In genomic region chr19:17354797-17355196, GRCm38 (mm10) we compare ENCODE assay signal across 11 mouse cellular contexts. TPM values are rescaled to one million over a fixed set of nuclear protein-coding genes. Genes with fewer than 3 reads are reported as not detected.
DNase-seq lines count a peak whose midpoint lies in the region; ATAC-seq and TF ChIP-seq lines count a peak whose summit lies in the region.
"Had no signal": no experiment of that assay in that cellular context is flagged by ENCODE, and none has a peak within 500 bp of the region (broad histone marks: within the 10 kb centered on the region; RNA-seq: fewer than 3 reads in every experiment).

No protein-coding gene starts in this region.

- intact Hi-C loops in heart, postnatal 25 days (cut with DNase I): loop anchor here (10.0 kb wide), 1 partner anchor 130 kb away; no protein-coding TSS in a partner anchor

- peak overlapping the region; percentile 69 for H3K27ac ChIP-seq in heart, embryonic 13.5 days (replicated peaks)
- H3K27ac ChIP-seq in neural tube, embryonic 13.5 days (replicated peaks): no peak overlapping the region
- H3K27ac ChIP-seq in neural tube, embryonic 15.5 days (replicated peaks): no peak overlapping the region
- H3K27ac ChIP-seq in heart, postnatal 0 days (ENCODE audit: low read depth): 0 out of 2 replicates have a peak overlapping the region, but pooled peaks have one; percentile 17
- H3K27ac ChIP-seq in stomach, embryonic 16.5 days (ENCODE audit: low read length): no peak overlapping the region
- H3K27ac ChIP-seq: hindbrain, embryonic 14.5 days had no signal

- peak overlapping the region; percentile 75 for H3K4me3 ChIP-seq in heart, embryonic 13.5 days
- no peak overlapping the region for H3K4me3 ChIP-seq in neural tube, embryonic 13.5 days
- H3K4me3 ChIP-seq in neural tube, embryonic 15.5 days (replicated peaks): no peak overlapping the region
- H3K4me3 ChIP-seq in heart, postnatal 0 days (ENCODE audit: low read depth, low read length): peak overlapping the region; percentile 59; the same call in 1 of the 2 replicates
- H3K4me3 ChIP-seq in stomach, embryonic 16.5 days (replicated peaks; ENCODE audit: low read length): no peak overlapping the region

- H3K4me2 ChIP-seq in heart, embryonic 13.5 days: peak overlapping the region; percentile 79
- 0 out of 2 replicates have a peak overlapping the region, but pooled peaks have one; percentile 72 for H3K4me2 ChIP-seq in neural tube, embryonic 13.5 days
- H3K4me2 ChIP-seq in neural tube, embryonic 15.5 days: no peak overlapping the region
- peak overlapping the region; percentile 93 for H3K4me2 ChIP-seq in heart, postnatal 0 days (ENCODE audit: low read depth, low read length)
- peak overlapping the region; percentile 96 for H3K4me2 ChIP-seq in stomach, embryonic 16.5 days (ENCODE audit: low read depth, low read length)

- no peak for TF ChIP-seq CTCF in heart, postnatal 0 days (IDR thresholded peaks at IDR 0.05; ENCODE audit: low read depth)

- H3K9me3 ChIP-seq in heart, embryonic 13.5 days: no peaks in the 10 kb centered on the region
- H3K9me3 ChIP-seq in neural tube, embryonic 13.5 days: no peaks in the 10 kb centered on the region
- H3K9me3 ChIP-seq in neural tube, embryonic 15.5 days (replicated peaks): no peaks in the 10 kb centered on the region
- H3K9me3 ChIP-seq in heart, postnatal 0 days (replicated peaks; ENCODE audit: control insufficient read depth, low read length): no peaks in the 10 kb centered on the region
- no peaks in the 10 kb centered on the region for H3K9me3 ChIP-seq in stomach, embryonic 16.5 days (replicated peaks; ENCODE audit: control insufficient read depth, low read length)

- TF ChIP-seq EP300 in heart, postnatal 0 days (IDR thresholded peaks at IDR 0.05; ENCODE audit: low read depth): no peak

- H3K4me1 ChIP-seq in heart, embryonic 13.5 days: peaks cover 40% of the 10 kb centered on the region
- H3K4me1 ChIP-seq in neural tube, embryonic 13.5 days (replicated peaks): peaks cover 9% of the 10 kb centered on the region
- H3K4me1 ChIP-seq in neural tube, embryonic 15.5 days: peaks cover 9% of the 10 kb centered on the region
- peaks cover 27% of the 10 kb centered on the region for H3K4me1 ChIP-seq in heart, postnatal 0 days (ENCODE audit: control insufficient read depth, insufficient read depth)
- peaks cover 8% of the 10 kb centered on the region for H3K4me1 ChIP-seq in stomach, embryonic 16.5 days (ENCODE audit: control insufficient read depth, insufficient read depth, low read length)

- ATAC-seq in heart, embryonic 13.5 days (ENCODE audit: extremely low read depth, insufficient number of reproducible peaks, low FRiP score, low TSS enrichment): 0 out of 2 replicates have a peak, but pooled peaks have one; percentile 21
- ATAC-seq in neural tube, embryonic 13.5 days (ENCODE audit: low read depth): no peak
- no peak for ATAC-seq in neural tube, embryonic 15.5 days (ENCODE audit: low FRiP score)
- peak; percentile 40; the same call in 1 of the 2 replicates for ATAC-seq in heart, postnatal 0 days (ENCODE audit: insufficient read depth, low read depth)
- ATAC-seq in stomach, embryonic 16.5 days (ENCODE audit: insufficient read depth, low FRiP score): no peak

- peak overlapping the region; percentile 85 for H3K9ac ChIP-seq in heart, embryonic 13.5 days
- no peak overlapping the region for H3K9ac ChIP-seq in neural tube, embryonic 13.5 days
- no peak overlapping the region for H3K9ac ChIP-seq in neural tube, embryonic 15.5 days (replicated peaks)
- H3K9ac ChIP-seq in heart, postnatal 0 days (replicated peaks; ENCODE audit: low read depth, low read length): no peak overlapping the region
- H3K9ac ChIP-seq in stomach, embryonic 16.5 days (ENCODE audit: low read length): no peak overlapping the region
- H3K9ac ChIP-seq: hindbrain, embryonic 14.5 days had no signal

- 0 out of 2 replicates have a peak, but pooled peaks cover 6% of the 10 kb centered on the region for H3K27me3 ChIP-seq in heart, embryonic 13.5 days (replicated peaks)
- peaks cover 29% of the 10 kb centered on the region for H3K27me3 ChIP-seq in neural tube, embryonic 13.5 days
- peaks cover 27% of the 10 kb centered on the region for H3K27me3 ChIP-seq in neural tube, embryonic 15.5 days (replicated peaks)
- H3K27me3 ChIP-seq in heart, postnatal 0 days (ENCODE audit: control insufficient read depth, insufficient read depth, low read length): 0 out of 2 replicates have a peak, but pooled peaks cover 3% of the 10 kb centered on the region
- peaks cover 4% of the 10 kb centered on the region; the same call in 1 of the 2 replicates for H3K27me3 ChIP-seq in stomach, embryonic 16.5 days (ENCODE audit: control insufficient read depth, insufficient read depth, low read length)

- 0 out of 2 replicates have a peak, but pooled peaks cover 3% of the 10 kb centered on the region for H3K36me3 ChIP-seq in heart, embryonic 13.5 days
- H3K36me3 ChIP-seq in neural tube, embryonic 13.5 days: no peaks in the 10 kb centered on the region
- no peaks in the 10 kb centered on the region for H3K36me3 ChIP-seq in neural tube, embryonic 15.5 days
- H3K36me3 ChIP-seq in heart, postnatal 0 days (replicated peaks; ENCODE audit: control insufficient read depth, insufficient read depth, low read length): no peaks in the 10 kb centered on the region
- no peaks in the 10 kb centered on the region for H3K36me3 ChIP-seq in stomach, embryonic 16.5 days (ENCODE audit: control insufficient read depth, insufficient read depth, low read length)

- DNase-seq in heart, postnatal 25 days (ENCODE audit: low spot score): no peak
- DNase-seq in heart, postnatal 0 days (ENCODE audit: low spot score): no peak
- no peak for DNase-seq in ovary, adult 18-20 months (ENCODE audit: low spot score)
- DNase-seq in spleen, adult 18-20 months: no peak
- DNase-seq: embryo, embryonic 11 days; lung, postnatal 4 days had no signal

- 13% methylated on average over 4 of the region's 4 CpGs for WGBS in heart, embryonic 13.5 days
- 77% methylated on average over 4 of the region's 4 CpGs for WGBS in neural tube, embryonic 13.5 days
- WGBS in neural tube, embryonic 15.5 days: 79% methylated on average over 4 of the region's 4 CpGs
- WGBS in heart, postnatal 0 days: 10% methylated on average over 4 of the region's 4 CpGs
- 29% methylated on average over 4 of the region's 4 CpGs for WGBS in stomach, embryonic 16.5 days

RNA-seq across cellular contexts. Expression of gene Gcnt1, which starts 17.8 kb away (rescaled TPM):
- polyA plus RNA-seq in heart, embryonic 13.5 days (2015; fragmentation: Nextera tagmentation; extraction: Ambion mirVana): 6.9 and 7.4 TPM in 2 replicates
- 10 to 100 TPM; 13.5 to 15.6 TPM for total RNA-seq in heart, postnatal 25 days (2021)
- polyA plus RNA-seq in neural tube, embryonic 13.5 days (2015; fragmentation: Nextera tagmentation; extraction: Ambion mirVana): 1.5 and 1.8 TPM in 2 replicates
- polyA plus RNA-seq in neural tube, embryonic 15.5 days (2015; fragmentation: Nextera tagmentation; extraction: Ambion mirVana): 0.74 and 1.4 TPM in 2 replicates
- total RNA-seq in heart, postnatal 0 days (2014; rRNA removed; ENCODE audit: low replicate concordance): 4.3 and 9.9 TPM in 2 replicates
- polyA plus RNA-seq in heart, postnatal 0 days (2015; fragmentation: Nextera tagmentation; extraction: Ambion mirVana): 2.5 and 3.2 TPM in 2 replicates
- 7.8 and 8.1 TPM in 2 replicates for polyA plus RNA-seq in stomach, embryonic 16.5 days (2015; fragmentation: Nextera tagmentation; extraction: Ambion mirVana)

RNA-seq across cellular contexts. Expression of gene Rfk, which starts 39.0 kb away (rescaled TPM):
- polyA plus RNA-seq in heart, embryonic 13.5 days (2015; fragmentation: Nextera tagmentation; extraction: Ambion mirVana): 70.3 and 70.6 TPM in 2 replicates
- total RNA-seq in heart, postnatal 25 days (2021): 10 to 100 TPM; 62.4 to 64.7 TPM
- 93.3 and 93.4 TPM in 2 replicates for polyA plus RNA-seq in neural tube, embryonic 13.5 days (2015; fragmentation: Nextera tagmentation; extraction: Ambion mirVana)
- 91.7 and 97.4 TPM in 2 replicates for polyA plus RNA-seq in neural tube, embryonic 15.5 days (2015; fragmentation: Nextera tagmentation; extraction: Ambion mirVana)
- total RNA-seq in heart, postnatal 0 days (2014; rRNA removed; ENCODE audit: low replicate concordance): 51.0 and 59.2 TPM in 2 replicates
- polyA plus RNA-seq in heart, postnatal 0 days (2015; fragmentation: Nextera tagmentation; extraction: Ambion mirVana): 66.2 and 68.4 TPM in 2 replicates
- 64.5 and 65.4 TPM in 2 replicates for polyA plus RNA-seq in stomach, embryonic 16.5 days (2015; fragmentation: Nextera tagmentation; extraction: Ambion mirVana)

Comparison
In these comparisons a context has a peak if more than half of its experiments do, and no peak if none do; other contexts are left out.
1. ATAC-seq: peak in heart, embryonic 13.5 days (single experiment) and heart, postnatal 0 days (single experiment); none in neural tube, embryonic 13.5 days (single experiment), neural tube, embryonic 15.5 days (single experiment) and stomach, embryonic 16.5 days (single experiment).
2. H3K27ac ChIP-seq: peak in heart, embryonic 13.5 days (single experiment) and heart, postnatal 0 days (single experiment); none in neural tube, embryonic 13.5 days (single experiment), neural tube, embryonic 15.5 days (single experiment) and stomach, embryonic 16.5 days (single experiment).
3. H3K4me3 ChIP-seq: peak in heart, embryonic 13.5 days (single experiment) and heart, postnatal 0 days (single experiment); none in neural tube, embryonic 13.5 days (single experiment), neural tube, embryonic 15.5 days (single experiment) and stomach, embryonic 16.5 days (single experiment).